Mouse (Mus musculus) MEL (cell line): Measurements from ENCODE around the gene Tradd. TPM values are rescaled to one million over a fixed set of nuclear protein-coding genes. Genes with fewer than 3 reads are reported as not detected.

Source experiments
- DNase-seq: peaks from one replicate; pipeline ENCODE4 v3.0.0; 2011; ENCODE audit warnings: low read depth, low spot score
- H3K27ac ChIP-seq: 2 replicates; pipeline ENCODE4 v1.5.1; 2012; ENCODE audit warnings: low read depth, mild to moderate bottlenecking, control low read depth, low read length, moderate library complexity; ENCODE audit not compliant: control insufficient read depth
- H3K27me3 ChIP-seq, 2 experiments: fragments of 150-350 bp in 1 of 2; sonication (generic) in 1 of 2; 2 replicates each; pipeline ENCODE4 v1.6.1; 2012; ENCODE audit warnings: low read length in 2 of 2, mild to moderate bottlenecking in 2 of 2, improper control_type of control experiment in 1 of 2, moderate library complexity in 1 of 2; ENCODE audit not compliant: insufficient read depth in 2 of 2, control insufficient read depth in 1 of 2
- H3K36me3 ChIP-seq, 2 experiments: 2 replicates each; pipeline ENCODE4 v1.6.1; 2012 to 2014; ENCODE audit warnings: low read length in 2 of 2, improper control_type of control experiment in 1 of 2, inconsistent platforms in 1 of 2, mild to moderate bottlenecking in 1 of 2; ENCODE audit not compliant: insufficient read depth in 2 of 2, control insufficient read depth in 1 of 2
- H3K4me1 ChIP-seq, 2 experiments: fragments of 150-350 bp in 1 of 2; sonication (generic) in 1 of 2; 2 replicates each; pipeline ENCODE4 v1.6.1; 2012; ENCODE audit warnings: low read length in 2 of 2, improper control_type of control experiment in 1 of 2, mild to moderate bottlenecking in 1 of 2; ENCODE audit not compliant: insufficient read depth in 2 of 2, control insufficient read depth in 1 of 2
- H3K4me3 ChIP-seq, 2 experiments: fragments of 150-350 bp in 1 of 2; sonication (generic) in 1 of 2; 2 replicates each; pipeline ENCODE4 v1.5.1; 2012; ENCODE audit warnings: low read depth in 2 of 2, low read length in 2 of 2, mild to moderate bottlenecking in 2 of 2, moderate library complexity in 2 of 2, control low read depth in 1 of 2, improper control_type of control experiment in 1 of 2; ENCODE audit not compliant: control insufficient read depth in 1 of 2, insufficient read depth in 1 of 2
- H3K79me2 ChIP-seq: 2 replicates; pipeline ENCODE4 v1.6.1; 2012; ENCODE audit warnings: mild to moderate bottlenecking, low read length, moderate library complexity; ENCODE audit not compliant: control insufficient read depth, poor library complexity, insufficient read depth
- H3K9ac ChIP-seq: 2 replicates; pipeline ENCODE4 v1.6.1; 2012; ENCODE audit warnings: low read depth, mild to moderate bottlenecking, control low read depth, low read length, moderate library complexity; ENCODE audit not compliant: control insufficient read depth, poor library complexity, severe bottlenecking
- H3K9me3 ChIP-seq: fragments of 150-350 bp; sonication (generic); replicated peaks from 2 replicates; pipeline ENCODE4 v1.6.1; 2012; ENCODE audit warnings: mild to moderate bottlenecking, low read length, improper control_type of control experiment, moderate library complexity; ENCODE audit not compliant: insufficient read depth
- BHLHE40 ChIP-seq: IDR thresholded peaks from 2 replicates; pipeline ENCODE4 v1.6.1; 2012; ENCODE audit warnings: low read depth, mild to moderate bottlenecking, inconsistent platforms, low read length, improper control_type of control experiment, borderline replicate concordance
- CHD1 ChIP-seq: IDR thresholded peaks from 2 replicates; pipeline ENCODE4 v1.6.1; 2012; ENCODE audit warnings: low read depth, mild to moderate bottlenecking, inconsistent platforms, low read length, improper control_type of control experiment
- CHD2 ChIP-seq: IDR thresholded peaks from 2 replicates; pipeline ENCODE4 v1.6.1; 2011; ENCODE audit warnings: low read length, improper control_type of control experiment
- CTCF ChIP-seq, 3 experiments: IDR thresholded peaks in 2 of 3; conservative IDR thresholded peaks in 1 of 3; 2 replicates each; pipeline ENCODE4 v1.5.1; 2011 to 2012; ENCODE audit warnings: low read length in 3 of 3, low read depth in 2 of 3, mild to moderate bottlenecking in 2 of 3, improper control_type of control experiment in 1 of 3, inconsistent platforms in 1 of 3, mixed read lengths in 1 of 3, moderate library complexity in 1 of 3; ENCODE audit not compliant: control insufficient read depth in 1 of 3, insufficient read depth in 1 of 3, poor library complexity in 1 of 3, severe bottlenecking in 1 of 3
- ELF1 ChIP-seq: IDR thresholded peaks from 2 replicates; pipeline ENCODE4 v1.6.1; 2014; ENCODE audit warnings: low read depth, mild to moderate bottlenecking, inconsistent platforms, low read length, improper control_type of control experiment, moderate library complexity
- EP300 ChIP-seq, 2 experiments: IDR thresholded peaks; 2 replicates each; pipeline ENCODE4 v1.6.1; 2011; ENCODE audit warnings: improper control_type of control experiment in 2 of 2, low read length in 2 of 2, low read depth in 1 of 2, mild to moderate bottlenecking in 1 of 2
- ETS1 ChIP-seq: IDR thresholded peaks from 2 replicates; pipeline ENCODE4 v1.6.1; 2012; ENCODE audit warnings: low read depth, mild to moderate bottlenecking, inconsistent platforms, low read length, improper control_type of control experiment, moderate library complexity
- GABPA ChIP-seq: IDR thresholded peaks from 2 replicates; pipeline ENCODE4 v1.6.1; 2012; ENCODE audit warnings: low read depth, mild to moderate bottlenecking, inconsistent platforms, low read length, improper control_type of control experiment, moderate library complexity
- GATA1 ChIP-seq: IDR thresholded peaks from 2 replicates; pipeline ENCODE4 v1.6.1; 2011; ENCODE audit warnings: low read depth, low read length, improper control_type of control experiment
- MAFK ChIP-seq: IDR thresholded peaks from 2 replicates; pipeline ENCODE4 v1.6.1; 2011; ENCODE audit warnings: low read depth, mild to moderate bottlenecking, low read length, improper control_type of control experiment, borderline replicate concordance
- NELFE ChIP-seq: IDR thresholded peaks from 2 replicates; pipeline ENCODE4 v1.6.1; 2011; ENCODE audit warnings: low read depth, low read length, improper control_type of control experiment
- NRF1 ChIP-seq: IDR thresholded peaks from 2 replicates; pipeline ENCODE4 v1.6.1; 2014; ENCODE audit warnings: low read depth, mild to moderate bottlenecking, inconsistent platforms, low read length, improper control_type of control experiment, moderate library complexity; ENCODE audit not compliant: poor library complexity, insufficient read depth, severe bottlenecking
- POLR2A ChIP-seq, 2 experiments: IDR thresholded peaks; 2 replicates each; pipeline ENCODE4 v1.6.1; 2011 to 2012; ENCODE audit warnings: low read length in 2 of 2, mild to moderate bottlenecking in 2 of 2, control low read depth in 1 of 2, improper control_type of control experiment in 1 of 2, low read depth in 1 of 2, moderate library complexity in 1 of 2; ENCODE audit not compliant: control insufficient read depth in 1 of 2, insufficient read depth in 1 of 2, poor library complexity in 1 of 2
- POLR2AphosphoS2 ChIP-seq: IDR thresholded peaks from 2 replicates; pipeline ENCODE4 v1.6.1; 2011; ENCODE audit warnings: low read length, improper control_type of control experiment
- RAD21 ChIP-seq: IDR thresholded peaks from 2 replicates; pipeline ENCODE4 v1.6.1; 2011; ENCODE audit warnings: mild to moderate bottlenecking, low read depth, low read length, improper control_type of control experiment
- RCOR1 ChIP-seq: IDR thresholded peaks from 2 replicates; pipeline ENCODE4 v1.6.1; 2012; ENCODE audit warnings: low read depth, mild to moderate bottlenecking, inconsistent platforms, low read length, improper control_type of control experiment
- TAL1 ChIP-seq: IDR thresholded peaks from 2 replicates; pipeline ENCODE4 v1.6.1; 2012; ENCODE audit warnings: mild to moderate bottlenecking, inconsistent platforms, low read length, moderate library complexity, mixed read lengths
- TBP ChIP-seq: IDR thresholded peaks from 2 replicates; pipeline ENCODE4 v1.8.0; 2011; ENCODE audit warnings: low read depth, low read length, improper control_type of control experiment
- TCF12 ChIP-seq: IDR thresholded peaks from 2 replicates; pipeline ENCODE4 v1.6.1; 2014; ENCODE audit warnings: low read depth, mild to moderate bottlenecking, inconsistent platforms, low read length, improper control_type of control experiment, moderate library complexity
- UBTF ChIP-seq: IDR thresholded peaks from 2 replicates; pipeline ENCODE4 v1.6.1; 2012; ENCODE audit warnings: low read depth, mild to moderate bottlenecking, inconsistent platforms, low read length, improper control_type of control experiment, moderate library complexity, borderline replicate concordance; ENCODE audit not compliant: insufficient read depth
- USF2 ChIP-seq, 2 experiments: IDR thresholded peaks; 2 replicates each; pipeline ENCODE4 v1.6.1; 2011 to 2012; ENCODE audit warnings: improper control_type of control experiment in 2 of 2, low read length in 2 of 2, borderline replicate concordance in 1 of 2, inconsistent platforms in 1 of 2, low read depth in 1 of 2, mild to moderate bottlenecking in 1 of 2; ENCODE audit not compliant: insufficient read depth in 1 of 2
- ZC3H11A ChIP-seq: IDR thresholded peaks from 2 replicates; pipeline ENCODE4 v1.6.1; 2012; ENCODE audit warnings: low read depth, mild to moderate bottlenecking, inconsistent platforms, low read length, improper control_type of control experiment
- ZKSCAN1 ChIP-seq: IDR thresholded peaks from 2 replicates; pipeline ENCODE4 v1.6.1; 2012; ENCODE audit warnings: low read depth, mild to moderate bottlenecking, inconsistent platforms, low read length, improper control_type of control experiment, moderate library complexity
- ZMIZ1 ChIP-seq: IDR thresholded peaks from 2 replicates; pipeline ENCODE4 v1.6.1; 2012; ENCODE audit warnings: low read depth, mild to moderate bottlenecking, inconsistent platforms, low read length, improper control_type of control experiment, moderate library complexity
- ZNF384 ChIP-seq: IDR thresholded peaks from 2 replicates; pipeline ENCODE4 v1.6.1; 2012; ENCODE audit warnings: low read depth, mild to moderate bottlenecking, inconsistent platforms, low read length, improper control_type of control experiment
- polyA plus RNA-seq, 2 experiments: library from polyadenylated mRNA; stranded (reverse) in 1 of 2; unstranded in 1 of 2; fragments of >175 nt in 1 of 2; fragments of >200 nt in 1 of 2; gene quantifications; 2 replicates each; pipeline versions ENCODE4 v1.2.1 to v1.2.4; 2012; ENCODE audit warnings: low replicate concordance in 2 of 2, low read depth in 1 of 2; ENCODE audit not compliant: insufficient read length in 2 of 2, insufficient read depth in 1 of 2, missing spikeins in 1 of 2
- total RNA-seq: library from RNA; depleted of rRNA; stranded (reverse); fragments of 300-350 nt; gene quantifications from 2 replicates; pipeline ENCODE4 v1.2.3, GENCODE M21; 2012

Tradd gene
- total and polyA plus RNA-seq, 3 experiments: 31.0 to 33.5 TPM; not detected in 1

DNA sequence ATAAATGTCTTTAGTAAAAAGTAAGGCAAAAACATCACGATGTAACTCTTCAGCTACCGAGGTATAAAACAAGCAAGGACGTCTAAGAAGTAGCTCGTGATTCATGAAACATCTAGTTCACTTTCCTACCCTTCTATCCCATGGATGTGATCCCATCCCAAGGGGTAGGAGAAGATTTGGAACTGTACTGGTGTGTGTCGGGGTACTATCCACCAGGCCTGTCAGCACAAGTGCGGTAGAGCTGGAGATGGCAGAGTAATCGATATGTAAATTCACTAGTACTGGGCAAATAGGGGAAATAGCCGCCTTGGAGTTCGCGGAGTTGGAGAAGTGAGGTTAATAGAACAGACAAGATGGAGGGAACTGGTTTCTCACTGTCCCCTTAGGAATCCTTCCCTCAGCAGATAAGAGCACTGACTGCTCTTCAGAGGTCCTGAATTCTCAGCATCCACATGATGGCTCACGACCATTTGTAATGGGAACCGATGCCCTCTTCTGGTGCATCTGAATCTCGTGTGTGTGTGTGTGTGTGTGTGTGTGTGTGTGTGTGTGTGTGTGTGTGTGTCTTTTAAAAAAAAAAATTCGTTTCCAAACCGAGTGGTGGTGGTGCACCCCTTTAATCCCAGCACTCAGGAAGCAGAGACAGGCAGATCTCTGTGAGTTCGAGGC is 1.0 kb downstream of the Tradd start:
- Histone ChIP-seq H3K27me3 (no peaks in the 10 kb centered on the region), H3K4me3 (peak overlapping the region; percentile 84 to 98), H3K79me2 (peaks cover 15% of the 10 kb centered on the region), H3K27ac (peak overlapping the region; percentile 34; the same call in 1 of the 2 replicates), H3K9ac (peak overlapping the region; percentile 91), H3K36me3 (peaks cover 0 to 25% of the 10 kb centered on the region in 2 experiments; a peak in 2 of 4 replicates)
- peak; percentile 57 for DNase-seq
- TF ChIP-seq POLR2A (IDR thresholded peaks at IDR 0.05; ENCODE audit: control insufficient read depth in 1 of 2, insufficient read depth in 1 of 2, low read depth in 1 of 2, low read length in 2 of 2, poor library complexity in 1 of 2) (0 out of 4 replicates have a peak, but pooled peaks of 1 of the 2 experiments have one; percentile 5), CHD2 (no peak), TCF12 (no peak), ZKSCAN1 (no peak), NELFE (no peak), NRF1 (no peak), ELF1 (no peak), EP300 (IDR thresholded peaks at IDR 0.05; ENCODE audit: low read depth in 1 of 2, low read length in 2 of 2) (no peak), GATA1 (peak; percentile 30; the same call in 1 of the 2 replicates), ZMIZ1 (no peak), GABPA (no peak), CTCF (IDR thresholded peaks at IDR 0.05 in 2 of 3, conservative IDR thresholded peaks at IDR 0.05 in 1 of 3; ENCODE audit: control insufficient read depth in 1 of 3, insufficient read depth in 1 of 3, low read depth in 2 of 3, low read length in 3 of 3, poor library complexity in 1 of 3, severe bottlenecking in 1 of 3) (0 out of 6 replicates have a peak, but pooled peaks of 1 of the 3 experiments have one; percentile 0), UBTF (no peak), USF2 (IDR thresholded peaks at IDR 0.05; ENCODE audit: borderline replicate concordance in 1 of 2, insufficient read depth in 1 of 2, low read depth in 1 of 2, low read length in 2 of 2) (no peak), RCOR1 (no peak), ZNF384 (peak; percentile 57; the same call in 1 of the 2 replicates), ZC3H11A (no peak), MAFK (no peak), TAL1 (no peak), ETS1 (no peak), BHLHE40 (no peak), CHD1 (no peak), TBP (no peak), POLR2AphosphoS2 (no peak), RAD21 (no peak)
- TF ChIP-seq, all 39 proteins: peak for 4
- no peaks in the 10 kb centered on the region for H3K9me3 ChIP-seq
- H3K4me1 ChIP-seq: peaks cover 7 to 36% of the 10 kb centered on the region in 2 experiments
